In the genomic region with DNA sequence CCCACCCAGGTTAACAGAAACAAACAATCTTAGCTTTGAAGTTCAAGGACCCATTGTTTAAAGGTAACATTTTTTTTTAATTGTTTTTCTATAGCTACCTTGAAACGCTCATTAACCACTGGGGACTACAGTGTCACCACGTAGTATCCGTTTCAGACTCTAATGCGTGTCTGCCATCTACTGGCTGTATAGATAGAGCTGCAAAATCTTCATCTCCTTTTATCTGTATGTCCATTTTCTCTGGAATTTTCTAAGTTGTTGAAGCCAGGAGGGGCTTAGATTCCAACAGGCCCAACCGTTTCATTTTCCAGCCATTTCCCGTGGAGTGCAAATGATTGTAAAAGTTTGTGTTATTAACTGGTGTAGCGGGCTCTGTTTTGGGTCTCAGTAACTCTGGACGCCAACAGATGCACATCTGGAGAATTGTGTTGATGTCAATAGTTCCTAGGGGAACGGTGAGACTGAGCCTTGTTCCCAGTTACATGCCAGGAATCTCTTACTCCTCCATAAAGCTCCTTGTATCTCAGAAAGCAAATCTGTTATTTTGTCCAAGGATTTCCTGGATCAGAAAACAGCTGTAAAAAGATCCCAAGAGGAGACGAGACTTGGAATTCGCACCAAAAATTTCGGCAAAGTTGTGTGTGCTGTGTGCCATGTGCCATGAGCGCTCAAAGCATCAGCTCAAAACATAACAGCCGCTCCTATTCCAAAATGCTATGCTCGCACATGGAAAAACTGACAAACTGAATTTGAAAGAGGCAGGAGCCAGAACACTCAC, we compare ENCODE assay signal across 9 mouse cellular contexts.
A peak's percentile ranks its signal among the peaks of the same experiment; 100 is the strongest.
DNase-seq lines count a peak whose midpoint lies in the region; ATAC-seq and TF ChIP-seq lines count a peak whose summit lies in the region.
"Had no signal": no experiment of that assay in that cellular context is flagged by ENCODE, and none has a peak within 500 bp of the region (broad histone marks: within the 10 kb centered on the region; RNA-seq: fewer than 3 reads in every experiment).

No protein-coding gene starts in this region.

- H3K4me2 ChIP-seq in hindbrain, embryonic 12.5 days (replicated peaks) = no peak overlapping the region
- H3K4me2 ChIP-seq in midbrain, postnatal 0 days (ENCODE audit: low read depth, low read length, poor library complexity, severe bottlenecking) = no peak overlapping the region
- H3K4me2 ChIP-seq: liver, embryonic 15.5 days had no signal

- H3K9ac ChIP-seq in hindbrain, embryonic 12.5 days = no peak overlapping the region
- H3K9ac ChIP-seq in midbrain, postnatal 0 days (replicated peaks; ENCODE audit: low read length, poor library complexity, severe bottlenecking) = no peak overlapping the region
- H3K9ac ChIP-seq: liver, embryonic 15.5 days had no signal

- 0 out of 2 replicates have a peak, but pooled peaks cover 4% of the 10 kb centered on the region for H3K9me3 ChIP-seq in hindbrain, embryonic 10.5 days
- peaks cover 4% of the 10 kb centered on the region; the same call in 1 of the 2 replicates for H3K9me3 ChIP-seq in hindbrain, embryonic 12.5 days (replicated peaks)
- no peaks in the 10 kb centered on the region for H3K9me3 ChIP-seq in midbrain, postnatal 0 days (ENCODE audit: low read length)

- no peak overlapping the region for H3K4me3 ChIP-seq in hindbrain, embryonic 10.5 days
- no peak overlapping the region for H3K4me3 ChIP-seq in hindbrain, embryonic 12.5 days
- H3K4me3 ChIP-seq in midbrain, postnatal 0 days (ENCODE audit: low read depth, low read length) = no peak overlapping the region
- H3K4me3 ChIP-seq: liver, embryonic 15.5 days had no signal

- TF ChIP-seq CTCF in midbrain, postnatal 0 days (IDR thresholded peaks at IDR 0.05) = peak; percentile 89

- intact Hi-C loops in heart, postnatal 36 days (cut with DNase I) = loop anchor here (5.0 to 10.0 kb wide), 6 partner anchors 148 to 497 kb away; no protein-coding TSS in a partner anchor

- no peaks in the 10 kb centered on the region for H3K36me3 ChIP-seq in hindbrain, embryonic 10.5 days
- no peaks in the 10 kb centered on the region for H3K36me3 ChIP-seq in hindbrain, embryonic 12.5 days
- H3K36me3 ChIP-seq in midbrain, postnatal 0 days (ENCODE audit: insufficient read depth, low read length) = no peaks in the 10 kb centered on the region
- H3K36me3 ChIP-seq: liver, embryonic 15.5 days had no signal

- 67% methylated on average over 15 of the region's 15 CpGs for WGBS in hindbrain, embryonic 10.5 days
- 64% methylated on average over 15 of the region's 15 CpGs for WGBS in hindbrain, embryonic 12.5 days
- WGBS in midbrain, postnatal 0 days = 64% methylated on average over 15 of the region's 15 CpGs

- H3K27me3 ChIP-seq in hindbrain, embryonic 10.5 days (ENCODE audit: insufficient read depth, poor library complexity, severe bottlenecking) = no peaks in the 10 kb centered on the region
- H3K27me3 ChIP-seq in hindbrain, embryonic 12.5 days = no peaks in the 10 kb centered on the region
- no peaks in the 10 kb centered on the region for H3K27me3 ChIP-seq in midbrain, postnatal 0 days (ENCODE audit: insufficient read depth, low read length)
- H3K27me3 ChIP-seq: liver, embryonic 15.5 days had no signal

- no peak overlapping the region for H3K27ac ChIP-seq in hindbrain, embryonic 10.5 days
- no peak overlapping the region for H3K27ac ChIP-seq in hindbrain, embryonic 12.5 days
- no peak overlapping the region for H3K27ac ChIP-seq in midbrain, postnatal 0 days (ENCODE audit: low read depth, low read length)
- H3K27ac ChIP-seq: liver, embryonic 15.5 days had no signal

- no peaks in the 10 kb centered on the region; the same call in 1 of the 2 replicates for H3K4me1 ChIP-seq in hindbrain, embryonic 10.5 days (replicated peaks)
- no peaks in the 10 kb centered on the region for H3K4me1 ChIP-seq in hindbrain, embryonic 12.5 days
- no peaks in the 10 kb centered on the region for H3K4me1 ChIP-seq in midbrain, postnatal 0 days (ENCODE audit: insufficient read depth, low read length)
- H3K4me1 ChIP-seq: liver, embryonic 15.5 days had no signal

- peak; percentile 11 for DNase-seq in hindbrain, embryonic 10.5 days (ENCODE audit: low spot score)
- DNase-seq in ES-CJ7 (ENCODE audit: low read depth, low spot score) = peak; percentile 64
- DNase-seq in cerebellum, postnatal 14 days = peak; percentile 52 to 66
- peak; percentile 23 to 42 for DNase-seq in heart, postnatal 36 days
- peak; percentile 85 for DNase-seq in midbrain, postnatal 0 days (ENCODE audit: low spot score)
- no peak for DNase-seq in spleen, postnatal 4 days (ENCODE audit: low spot score in 2 of 2)
- no peak for DNase-seq in thymus, postnatal 14 days

- ATAC-seq in hindbrain, embryonic 12.5 days (ENCODE audit: low FRiP score) = no peak
- no peak for ATAC-seq in midbrain, postnatal 0 days (ENCODE audit: low FRiP score)

Comparison
In these comparisons a context has a peak if more than half of its experiments do, and no peak if none do; other contexts are left out.
1. DNase-seq: peak in hindbrain, embryonic 10.5 days (single experiment), ES-CJ7 (single experiment), cerebellum, postnatal 14 days (2 of 2), heart, postnatal 36 days (2 of 2) and midbrain, postnatal 0 days (single experiment); none in spleen, postnatal 4 days (0 of 2) and thymus, postnatal 14 days (single experiment).